Mouse (Mus musculus) 416B (cell line): ENCODE data around the gene Hpn.

Experiments used
- DNase-seq: peaks from one replicate; pipeline ENCODE4 v3.0.0; 2011; ENCODE audit warnings: low read depth

Hpn gene

DNA sequence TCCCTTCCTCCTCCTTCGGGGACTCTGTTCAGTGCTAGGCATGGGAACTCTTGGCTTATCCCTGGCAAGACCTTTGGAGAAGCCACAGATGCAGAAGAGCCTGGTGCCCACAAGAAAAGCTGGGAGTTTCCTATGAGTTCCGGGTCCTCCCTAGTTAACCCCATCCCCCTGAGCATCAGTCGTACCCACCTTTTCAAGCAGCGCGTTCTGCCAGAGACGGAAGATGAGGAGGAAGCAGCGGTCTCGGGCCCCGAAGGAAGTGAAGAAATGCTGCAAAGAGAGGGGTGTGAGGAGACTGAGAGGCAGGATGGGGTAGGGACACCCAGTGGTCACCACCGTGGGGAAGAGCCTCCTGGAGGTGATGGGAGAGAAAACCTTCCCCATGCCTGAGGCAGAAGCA lies 25.9 kb upstream of the Hpn start:
- no peak for DNase-seq

DNA sequence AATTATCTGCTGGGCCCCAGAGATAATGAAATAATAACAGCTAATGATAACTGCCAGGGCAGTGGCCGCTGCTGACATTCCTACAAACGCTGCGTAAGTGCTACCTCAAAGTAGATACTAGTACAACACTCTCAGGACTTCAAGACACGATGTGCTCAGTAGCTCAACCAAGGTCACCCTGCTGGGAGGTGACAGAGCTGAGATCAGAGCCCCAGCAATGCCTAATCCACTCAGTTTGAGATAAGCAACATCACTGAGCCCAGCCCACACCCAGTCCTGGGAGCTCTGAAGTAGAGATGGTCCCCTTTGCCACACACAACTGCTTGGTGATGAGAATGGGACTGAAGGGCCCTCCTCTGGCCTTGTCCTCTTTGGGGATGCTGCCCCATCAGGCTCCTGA lies 25.2 kb upstream of the Hpn start:
- DNase-seq, result no peak

DNA sequence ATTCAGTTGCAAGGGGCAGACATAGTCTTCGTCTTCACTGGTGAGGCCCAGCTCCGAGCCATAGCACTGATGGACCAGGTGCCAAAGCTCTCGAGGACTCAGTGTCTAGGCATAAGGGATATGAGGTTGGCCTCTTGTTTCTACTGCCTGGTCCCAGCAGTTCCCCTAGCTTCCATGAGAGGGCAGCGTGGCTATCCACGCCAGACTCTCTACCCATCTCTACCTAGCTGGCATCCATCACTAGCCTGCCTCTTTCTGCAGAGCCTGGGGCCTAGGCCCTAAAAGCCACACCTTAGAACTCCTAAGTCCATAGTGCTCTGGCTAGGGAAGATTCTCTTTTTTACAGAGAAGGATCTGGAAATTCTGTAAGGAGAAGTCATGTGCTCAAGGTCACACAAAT lies 24.7 kb upstream of the Hpn start:
- DNase-seq, result peak; percentile 65

DNA sequence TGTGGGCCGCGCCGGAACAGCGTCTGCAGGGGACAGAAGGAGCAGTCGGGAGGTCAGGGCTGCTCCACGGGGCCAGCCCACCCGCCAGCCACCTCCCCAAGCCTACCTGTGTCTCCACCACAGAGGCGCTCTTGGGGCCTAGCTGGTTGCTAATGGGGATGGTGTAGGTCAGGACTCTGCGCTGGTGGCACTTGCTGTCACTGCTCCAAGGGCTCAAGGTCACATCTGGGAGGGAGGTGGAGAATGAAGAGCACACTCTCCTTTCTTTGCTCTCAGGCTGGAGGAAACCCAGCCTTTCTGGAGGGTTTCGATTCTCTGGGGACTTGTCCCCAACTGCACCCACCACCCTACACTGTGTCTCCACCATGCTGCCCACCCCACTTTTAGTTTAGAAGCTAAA lies 20.6 kb upstream of the Hpn start:
- DNase-seq, result no peak

DNA sequence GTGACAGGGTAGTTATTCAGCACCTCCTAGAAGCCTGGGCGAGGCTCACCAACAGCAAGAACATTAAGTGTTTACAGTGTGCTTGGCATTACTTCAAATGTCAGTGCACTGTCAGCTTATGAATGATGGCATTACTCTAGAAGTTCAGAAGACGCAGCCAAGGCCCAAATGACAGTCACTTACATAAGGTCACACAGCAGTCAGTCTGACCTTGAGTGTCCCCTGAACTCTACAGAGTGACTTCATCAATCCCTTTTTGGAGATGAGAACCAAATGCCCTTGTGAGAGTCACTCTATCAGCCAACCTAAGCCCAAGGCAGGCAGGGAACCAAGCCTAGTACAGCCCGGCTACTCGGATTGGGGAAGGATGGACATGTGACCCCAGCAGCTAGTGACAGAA lies 16.8 kb upstream of the Hpn start:
- DNase-seq, result no peak

DNA sequence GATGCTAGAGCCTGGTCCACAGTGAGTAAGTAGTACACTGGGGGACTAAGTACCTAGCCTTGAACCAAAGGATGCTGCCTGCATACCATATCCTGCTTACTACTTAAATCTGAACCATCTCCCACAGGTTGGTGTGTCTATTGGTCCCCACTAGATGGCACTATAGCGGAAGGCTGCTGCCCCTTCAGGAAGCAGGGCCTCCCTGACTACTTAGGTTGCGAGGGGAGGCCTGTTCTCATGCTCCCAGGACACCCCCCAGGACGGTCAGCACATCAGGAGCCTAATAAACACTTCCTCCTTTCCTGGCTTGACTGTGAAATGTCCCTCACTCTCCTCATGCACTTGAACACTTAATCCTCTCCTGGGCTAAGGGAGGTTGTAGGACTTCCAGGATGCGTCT lies 15.8 kb upstream of the Hpn start:
- DNase-seq, result peak; percentile 83

DNA sequence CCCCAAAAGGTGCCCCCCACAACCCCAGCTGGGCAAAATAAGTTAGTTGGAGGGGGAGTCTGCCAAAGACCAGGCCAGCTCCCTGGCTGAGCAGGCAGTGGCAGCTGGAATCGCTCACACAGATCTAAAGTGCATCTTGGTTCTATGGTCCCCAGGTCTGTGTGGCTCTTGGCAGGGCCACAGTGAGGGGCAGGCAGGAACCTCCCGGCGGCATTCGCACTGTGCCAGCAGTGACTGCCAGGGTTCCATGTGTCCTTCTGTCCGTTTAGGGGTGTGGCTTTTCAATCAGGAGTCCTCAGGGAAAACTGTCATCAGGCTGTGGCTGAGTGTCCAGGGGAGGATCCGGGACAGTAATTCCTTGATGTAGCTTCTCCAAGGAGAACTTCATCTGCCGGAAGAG lies 15.1 kb upstream of the Hpn start:
- DNase-seq, result no peak

DNA sequence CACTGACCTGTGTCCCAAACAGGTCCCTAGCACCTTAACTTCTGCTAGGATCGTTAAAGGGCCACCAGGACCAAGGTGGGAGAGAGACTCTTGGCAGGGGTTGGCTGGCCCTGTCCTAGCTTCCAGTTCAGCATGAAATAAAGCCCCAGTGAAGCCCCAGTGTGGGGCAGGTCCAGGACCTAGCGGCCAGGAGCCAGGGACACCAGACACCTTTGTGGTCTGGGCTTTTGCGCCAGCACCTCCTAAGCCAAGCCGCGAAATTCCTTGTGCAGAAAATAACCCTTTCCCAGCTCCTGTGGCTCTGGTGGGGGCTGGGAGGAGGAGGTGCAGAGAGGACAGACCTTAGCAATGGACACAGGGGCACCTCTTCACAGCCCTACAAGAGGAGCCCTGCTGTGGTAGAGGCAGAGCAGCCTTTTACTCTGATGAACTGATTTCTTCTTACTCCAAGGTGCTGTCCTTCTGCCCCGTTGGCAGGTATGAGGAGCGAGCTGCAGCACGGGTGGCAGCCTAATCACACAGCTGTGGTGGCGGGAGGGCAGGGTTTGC lies 13.1 kb upstream of the Hpn start:
- DNase-seq, result no peak

DNA sequence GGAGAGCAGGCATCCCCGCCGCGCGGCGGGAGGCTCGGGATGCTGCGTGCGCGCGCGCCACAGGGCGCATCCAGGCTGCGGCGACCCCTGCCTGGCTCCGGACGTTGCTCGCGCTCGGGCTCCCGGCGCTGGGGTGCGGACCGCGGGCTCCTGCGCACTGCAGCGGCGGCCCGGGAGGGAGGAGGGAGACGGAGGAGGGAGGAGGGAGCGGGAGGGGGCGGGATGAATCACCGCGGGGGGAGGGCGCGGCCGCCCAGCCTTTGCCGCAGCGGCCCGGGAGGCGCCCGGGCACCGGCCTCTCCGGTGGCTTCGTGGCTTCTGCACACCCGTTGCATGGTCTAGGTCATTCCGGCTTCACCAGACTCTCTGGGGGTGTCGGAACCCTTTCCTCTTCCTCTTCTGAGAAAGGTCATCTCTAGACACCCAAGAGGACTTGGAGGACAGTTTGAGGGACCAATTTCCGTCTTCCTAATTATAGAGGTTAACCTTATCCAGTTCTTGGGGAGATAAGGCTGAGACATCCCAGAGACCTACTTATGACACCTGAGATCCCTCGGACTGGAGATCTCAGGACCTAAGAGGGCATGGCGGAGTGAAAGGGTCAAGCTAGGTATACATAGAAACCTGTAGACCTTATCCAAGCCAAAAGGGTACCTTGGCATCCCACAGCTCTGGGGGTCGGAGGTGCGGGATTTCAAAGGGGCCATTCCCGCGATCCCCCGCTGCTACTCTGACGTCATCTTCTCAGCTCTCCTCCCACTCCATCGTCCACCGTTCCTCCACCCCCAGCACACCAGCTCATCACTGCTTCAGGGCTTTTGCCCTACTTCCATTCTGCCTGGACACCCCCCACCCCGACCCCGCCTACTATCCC lies 12.0 kb upstream of the Hpn start, which contains the start of gene Scn1b:
TSS of gene Scn1b (minus strand) at position 153 of the 874 bp plus-strand sequence.
- DNase-seq, result peak; percentile 66

DNA sequence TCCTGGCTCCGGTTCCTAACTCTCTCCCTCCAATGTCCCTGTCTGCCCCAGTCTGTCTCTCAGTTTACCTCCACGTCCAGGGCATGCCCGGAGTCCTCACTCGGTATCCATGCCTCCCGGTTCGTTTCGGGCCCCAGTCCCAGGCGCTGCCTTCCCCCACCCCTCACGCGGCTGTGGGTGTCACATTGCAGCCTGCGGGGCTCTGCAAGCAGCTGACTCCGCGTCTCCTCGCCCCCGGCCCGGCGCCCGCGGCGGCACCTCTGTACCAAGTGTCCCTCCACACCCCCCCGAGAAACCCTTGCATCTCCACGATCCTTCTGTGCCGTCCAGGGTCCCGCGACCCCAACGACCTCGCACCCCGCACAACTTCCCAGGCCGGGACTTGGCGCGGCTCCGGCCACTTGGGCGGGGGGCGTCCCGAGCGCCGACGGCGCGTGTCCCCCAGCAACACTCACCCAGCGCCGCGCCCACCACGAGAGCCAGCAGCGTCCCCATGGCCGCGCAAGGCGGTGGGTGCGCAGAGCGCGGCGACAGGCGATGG lies 11.2 kb upstream of the Hpn start:
- no peak for DNase-seq

DNA sequence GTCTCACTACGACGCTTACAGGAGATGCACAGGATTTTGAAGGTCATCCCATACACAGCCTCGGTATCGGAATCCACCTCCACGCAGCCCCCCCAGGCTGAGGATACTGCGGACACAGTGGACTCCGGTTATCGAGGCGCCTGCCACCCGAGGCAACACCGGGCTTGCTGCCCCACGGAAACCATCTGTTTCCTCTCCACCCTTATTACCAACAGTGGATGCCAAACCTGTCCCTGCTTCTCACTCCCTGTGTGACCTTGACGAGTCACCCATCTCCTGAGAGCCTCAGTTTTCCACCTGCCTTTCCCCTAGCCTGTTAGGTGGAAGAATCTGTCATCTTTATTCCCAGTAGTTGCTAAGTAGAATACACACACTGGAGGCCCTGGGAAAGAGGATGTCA lies 10.0 kb upstream of the Hpn start:
- DNase-seq, result no peak

DNA sequence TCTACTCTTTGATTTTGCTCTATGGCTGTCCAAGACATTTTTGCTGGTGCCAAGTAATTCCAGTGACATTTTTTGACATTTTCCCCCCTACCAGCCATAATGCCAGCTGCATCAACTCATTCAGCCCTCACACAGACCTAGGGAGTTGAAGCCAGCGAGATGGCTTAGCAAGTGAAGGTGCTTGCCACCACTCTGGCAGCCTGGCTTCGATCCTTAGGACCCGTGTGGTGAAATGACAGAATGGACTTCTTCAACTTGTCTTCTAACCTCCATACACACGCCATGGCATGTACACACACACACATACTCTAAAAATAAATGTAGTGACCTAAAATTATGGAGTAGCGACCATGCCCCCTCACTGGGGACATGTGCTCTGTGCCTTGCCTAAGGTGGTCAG lies 9.3 kb upstream of the Hpn start:
- DNase-seq, result no peak

DNA sequence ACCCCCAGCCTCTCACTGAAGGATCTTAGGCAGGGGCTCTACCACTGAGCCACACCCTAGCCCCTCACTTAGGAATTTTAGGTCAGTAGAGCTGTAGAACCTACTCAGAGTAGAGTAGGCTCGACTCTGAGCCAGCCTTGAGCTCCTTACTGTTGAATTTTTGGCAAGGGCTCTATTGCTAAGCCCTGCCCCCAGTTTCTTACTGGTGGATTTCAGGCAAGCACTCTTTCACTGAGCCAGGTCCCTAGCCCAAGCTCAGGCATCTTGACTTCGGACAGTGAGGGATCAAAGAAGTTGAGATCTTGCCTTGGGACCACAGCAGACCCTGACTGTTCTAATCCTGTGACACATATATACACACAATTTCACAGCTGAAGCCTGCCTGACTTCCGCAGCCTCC lies 8.6 kb upstream of the Hpn start:
- DNase-seq, result no peak

DNA sequence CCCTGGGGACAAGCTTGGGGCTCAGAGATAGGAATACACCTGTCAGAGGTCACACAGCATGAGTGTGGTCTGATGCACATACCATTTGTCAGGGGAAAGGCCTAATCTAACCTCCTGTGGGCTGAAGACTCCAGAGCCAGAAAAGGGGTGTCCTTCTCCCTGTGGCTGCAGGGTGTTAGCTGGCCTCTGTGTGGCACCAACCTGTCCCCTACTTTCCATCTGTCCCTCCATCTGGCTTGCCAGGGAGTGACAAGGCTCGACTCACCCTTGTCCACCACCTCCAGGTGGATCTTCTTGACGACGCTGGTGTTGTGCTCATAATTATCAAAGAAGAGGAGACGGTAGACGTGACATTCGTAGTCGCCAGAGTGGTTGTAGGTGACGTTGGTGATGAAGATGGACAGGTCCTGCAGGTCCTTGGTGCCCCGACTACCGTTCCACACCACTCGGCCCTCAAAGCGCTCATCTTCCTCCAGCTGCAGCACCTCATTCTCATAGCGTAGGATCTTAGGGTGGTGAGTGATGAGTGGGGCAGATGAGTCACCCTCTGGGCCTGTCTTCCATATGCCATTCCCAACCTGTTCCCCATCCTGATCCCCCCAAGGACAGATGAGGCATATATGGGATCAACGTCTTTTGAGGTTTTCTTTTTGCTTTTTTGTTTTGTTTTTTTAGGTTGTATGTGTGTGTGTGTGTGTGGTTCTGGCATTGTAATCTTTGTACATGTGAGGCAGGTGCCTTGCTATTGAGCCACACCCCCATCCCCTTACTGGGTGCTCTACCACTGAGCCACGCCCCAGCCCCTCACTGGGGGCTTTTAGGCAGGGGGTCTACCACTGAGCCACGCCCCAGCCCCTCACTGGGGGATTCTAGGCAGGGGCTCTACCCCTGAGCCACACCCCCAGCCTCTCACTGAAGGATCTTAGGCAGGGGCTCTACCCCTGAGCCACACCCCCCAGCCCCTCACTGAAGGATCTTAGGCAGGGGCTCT lies 7.8 kb upstream of the Hpn start:
- no peak for DNase-seq

DNA sequence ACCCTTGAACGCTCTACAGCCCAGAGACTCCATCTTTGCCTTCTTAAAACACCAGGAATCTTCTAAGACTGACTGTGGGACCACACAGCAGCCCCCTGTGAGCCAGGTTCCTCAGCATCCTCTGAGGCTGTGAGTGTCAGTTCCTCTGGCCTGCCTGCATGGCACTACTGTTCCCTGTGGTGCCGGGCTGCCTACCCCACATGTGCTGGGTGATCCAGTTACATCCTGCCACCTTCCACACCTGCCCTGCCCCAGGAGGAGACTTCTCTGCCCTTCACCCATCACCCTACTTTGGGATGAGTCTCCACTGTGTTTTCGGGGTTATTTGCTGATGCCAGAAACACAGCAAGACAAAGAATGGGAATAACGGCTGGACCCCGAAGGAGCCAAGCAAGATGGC lies 4.5 kb upstream of the Hpn start:
- DNase-seq, result no peak

DNA sequence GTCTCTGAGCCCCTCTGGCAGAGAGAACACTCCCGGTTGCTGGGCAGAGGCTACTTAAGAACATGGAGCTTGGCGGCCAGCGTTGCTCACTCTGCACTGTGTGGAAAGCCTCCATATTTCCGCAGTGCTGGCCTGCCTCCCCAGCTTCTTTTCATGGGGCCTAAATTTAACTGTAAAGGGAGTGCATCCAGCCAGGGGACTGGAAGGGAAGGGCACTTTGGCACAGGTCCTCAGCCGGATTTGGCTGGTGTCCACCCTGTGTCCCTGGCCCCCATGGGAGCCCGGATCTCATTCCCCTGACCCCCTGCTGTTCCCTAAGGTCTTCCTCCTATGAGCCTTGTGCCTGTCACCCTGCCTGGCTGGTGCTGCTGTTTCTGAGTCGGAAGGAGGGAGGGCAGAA lies 3.4 kb upstream of the Hpn start:
- no peak for DNase-seq

DNA sequence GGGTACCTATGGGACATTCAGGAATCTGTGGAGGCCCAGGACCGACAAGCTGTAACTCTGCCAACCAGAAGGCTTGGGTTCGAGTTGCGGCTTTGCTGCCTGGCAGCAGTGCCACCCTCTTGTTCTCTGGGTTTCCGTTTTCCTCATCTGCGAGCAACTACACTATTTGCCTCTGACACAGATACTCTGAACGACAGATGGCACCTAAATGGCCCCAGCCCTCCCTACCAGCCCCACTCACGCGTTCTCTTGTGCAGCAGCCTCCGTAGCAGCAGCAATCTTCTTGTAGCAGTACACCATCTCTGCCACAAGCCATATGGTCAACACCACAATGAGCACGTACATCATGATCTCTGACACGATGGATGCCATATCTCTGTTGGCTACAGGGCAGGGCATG lies 2.4 kb upstream of the Hpn start:
- no peak for DNase-seq

DNA sequence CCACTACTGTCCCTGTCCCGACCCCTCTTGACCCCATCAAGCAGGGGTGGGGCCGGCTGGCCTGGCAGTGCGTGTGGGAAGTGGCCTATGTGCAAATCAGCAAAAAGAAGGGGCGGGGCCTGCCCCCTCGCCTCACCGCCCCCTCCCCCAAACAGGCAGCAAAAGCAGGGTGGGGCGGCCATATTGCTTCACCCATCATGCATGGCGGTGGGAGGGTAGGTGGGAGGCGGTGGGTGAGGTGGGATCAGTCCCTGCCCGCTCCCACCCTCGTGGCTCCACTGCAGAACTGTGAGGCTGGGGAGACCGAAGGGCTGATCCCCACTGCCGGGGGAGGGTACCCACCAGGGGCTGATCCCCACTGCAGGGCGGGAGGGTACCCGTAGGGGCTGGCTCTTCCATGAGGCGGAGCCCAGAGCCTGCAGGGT lies 1.6 kb upstream of the Hpn start:
- DNase-seq, result no peak

DNA sequence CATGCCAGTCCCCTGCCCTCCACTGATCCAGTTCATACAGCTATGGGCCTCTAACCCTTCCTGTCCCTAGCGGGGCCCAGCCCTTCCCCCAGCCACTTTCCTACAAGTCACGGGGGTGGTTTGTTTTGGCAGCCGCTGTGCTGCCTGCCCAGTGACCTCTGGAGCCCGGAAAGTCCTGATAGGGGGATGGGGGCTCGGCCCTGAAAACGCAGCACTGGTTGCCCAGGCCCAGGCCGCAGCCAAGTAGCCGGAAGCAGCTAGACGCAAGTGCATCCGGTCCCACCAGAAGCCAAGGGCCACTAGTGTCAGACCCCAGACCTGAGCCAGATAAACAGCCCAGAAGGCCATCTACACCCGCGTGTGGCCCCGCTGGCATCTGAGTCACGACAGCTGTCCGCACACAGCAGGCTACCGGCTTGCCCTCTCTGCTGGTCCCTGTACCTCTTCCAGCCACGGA lies 525 bp upstream of the Hpn start:
- DNase-seq, result peak; percentile 96

DNA sequence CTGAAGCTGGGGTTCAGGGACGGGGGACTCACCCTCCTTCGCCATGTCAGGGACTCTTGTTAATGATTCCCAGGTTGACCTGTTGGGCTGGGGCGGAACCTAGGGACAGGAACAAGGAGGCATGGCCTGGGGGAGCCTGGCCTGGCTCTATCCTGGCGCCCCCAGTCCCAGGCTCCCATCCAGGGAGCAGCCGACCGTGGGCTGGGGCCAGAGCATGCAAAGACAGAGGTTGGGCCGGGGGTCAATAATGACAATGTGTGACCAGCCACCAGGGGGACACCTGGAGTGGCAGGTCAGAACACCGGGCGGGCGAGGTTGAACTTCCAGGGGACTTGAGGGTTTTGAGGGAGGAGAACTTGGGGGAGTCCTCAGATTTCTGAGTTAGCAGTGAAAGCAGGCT lies 444 bp downstream of the Hpn start:
- DNase-seq, result no peak

DNA sequence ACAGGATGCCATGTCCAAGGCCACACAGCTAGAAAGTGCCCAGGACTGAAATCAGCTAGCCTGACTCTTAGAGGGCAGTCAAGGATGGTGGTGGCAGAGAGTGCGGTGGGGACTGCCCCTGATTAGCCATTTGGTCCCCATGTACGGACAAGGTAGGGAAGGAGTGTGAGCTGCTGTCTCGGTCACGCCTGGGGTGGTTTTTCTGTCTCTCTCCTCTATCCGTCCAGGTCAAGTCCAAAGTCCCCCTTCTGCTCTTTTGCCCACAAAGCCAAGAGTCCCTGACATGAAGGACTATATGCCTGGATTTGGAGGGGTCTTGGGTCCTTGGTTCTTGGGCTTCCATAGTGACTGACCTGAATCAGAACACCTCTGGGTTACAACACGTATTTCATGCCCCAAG lies 1.3 kb downstream of the Hpn start:
- DNase-seq, result no peak

DNA sequence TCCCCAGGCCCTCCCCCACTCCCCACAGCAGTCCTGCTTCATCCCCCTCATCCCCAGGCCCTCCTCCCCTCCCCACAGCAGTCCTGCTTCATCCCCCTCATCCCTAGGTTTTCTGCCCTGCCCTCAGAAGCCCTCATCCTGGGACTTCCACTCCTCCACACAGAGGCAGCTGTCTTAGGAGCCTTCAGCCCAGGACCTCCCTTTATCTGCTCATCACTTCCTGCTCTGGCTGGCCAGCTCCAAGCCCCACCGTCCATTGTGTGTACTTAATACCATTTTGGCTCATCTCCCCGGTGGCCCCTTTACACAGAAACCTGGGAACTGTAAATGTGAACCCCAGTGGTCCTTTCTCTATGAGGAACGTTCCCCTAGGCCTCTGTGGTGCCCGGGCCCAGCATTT lies 3.1 kb downstream of the Hpn start:
- DNase-seq, result no peak
